Mouse (Mus musculus) testis, adult 2 months (tissue): ENCODE results near the gene Ltbp4.

Source experiments
- CTCF ChIP-seq: fragments of 200-500 bp; IDR thresholded peaks from 2 replicates; pipeline ENCODE4 v1.5.1; 2012; ENCODE audit warnings: low read depth, mild to moderate bottlenecking, inconsistent platforms, low read length, moderate library complexity; ENCODE audit not compliant: control insufficient read depth, insufficient read depth, insufficient replicate concordance
- POLR2A ChIP-seq: fragments of 200-500 bp; IDR thresholded peaks from 2 replicates; pipeline ENCODE4 v1.6.1; 2012; ENCODE audit warnings: low read depth, mild to moderate bottlenecking, inconsistent platforms, low read length, moderate library complexity; ENCODE audit not compliant: control insufficient read depth

GRCm38 (mm10) chr7:27324161-27324560, 13.3 kb downstream of the Ltbp4 start:
- TF ChIP-seq CTCF (no peak), POLR2A (no peak)
